ENCODE assay signal across 27 mouse cellular contexts in the genomic region with DNA sequence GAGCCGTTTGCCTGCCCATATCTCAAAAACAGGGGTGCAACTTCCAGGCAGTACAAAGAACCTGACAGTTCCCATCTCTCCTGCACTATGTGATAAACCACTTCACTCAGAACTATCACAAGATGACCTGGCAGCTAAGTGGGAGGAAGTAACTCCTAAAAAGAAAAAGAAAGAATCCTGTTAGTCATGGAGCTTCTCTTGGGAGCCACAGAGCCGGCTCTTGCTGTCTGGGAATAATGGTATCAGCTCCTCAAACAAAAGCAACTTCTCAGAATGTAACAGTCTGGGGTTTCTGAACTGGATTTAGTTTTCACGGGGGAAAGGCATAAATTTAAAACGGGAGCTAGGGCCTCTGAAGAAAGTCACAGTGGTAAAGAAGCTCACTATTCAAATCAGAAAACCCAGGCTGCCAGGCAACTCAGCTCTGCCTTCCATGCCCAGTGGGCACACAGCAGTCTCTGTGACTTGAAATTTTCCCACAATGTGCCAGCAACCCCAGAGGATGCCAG. TPM values are rescaled to one million over a fixed set of nuclear protein-coding genes. Genes with fewer than 3 reads are reported as not detected.
DNase-seq lines count a peak whose midpoint lies in the region; ATAC-seq and TF ChIP-seq lines count a peak whose summit lies in the region.
"Had no signal": no experiment of that assay in that cellular context is flagged by ENCODE, and none has a peak within 500 bp of the region (broad histone marks: within the 10 kb centered on the region; RNA-seq: fewer than 3 reads in every experiment).

No protein-coding gene starts in this region.

- H3K27ac ChIP-seq in hindbrain, postnatal 0 days, result peak overlapping the region; percentile 48; the same call in 1 of the 2 replicates
- H3K27ac ChIP-seq in hindbrain, embryonic 14.5 days, result no peak overlapping the region; the same call in 1 of the 2 replicates
- H3K27ac ChIP-seq in midbrain, embryonic 11.5 days (ENCODE audit: low read depth, low read length), result peak overlapping the region; percentile 48
- no peak overlapping the region; the same call in 1 of the 2 replicates for H3K27ac ChIP-seq in midbrain, postnatal 0 days (ENCODE audit: low read depth, low read length)
- H3K27ac ChIP-seq in intestine, embryonic 15.5 days, result no peak overlapping the region
- H3K27ac ChIP-seq: embryonic facial prominence, embryonic 10.5 days; forebrain, embryonic 15.5 days; kidney, embryonic 15.5 days; left cerebral cortex, adult 2 months; limb, embryonic 10.5 days; liver, embryonic 15.5 days; macrophage; stomach, embryonic 15.5 days had no signal

- no peaks in the 10 kb centered on the region for H3K9me3 ChIP-seq in hindbrain, postnatal 0 days (ENCODE audit: low read length)
- H3K9me3 ChIP-seq in hindbrain, embryonic 14.5 days (ENCODE audit: control insufficient read depth, low read length), result no peaks in the 10 kb centered on the region
- no peaks in the 10 kb centered on the region for H3K9me3 ChIP-seq in midbrain, embryonic 11.5 days (ENCODE audit: control insufficient read depth, low read length)
- H3K9me3 ChIP-seq in midbrain, postnatal 0 days (ENCODE audit: low read length), result no peaks in the 10 kb centered on the region
- no peaks in the 10 kb centered on the region for H3K9me3 ChIP-seq in intestine, embryonic 15.5 days
- H3K9me3 ChIP-seq: embryonic facial prominence, embryonic 10.5 days; forebrain, embryonic 15.5 days; G1E; kidney, embryonic 15.5 days; limb, embryonic 10.5 days; liver, embryonic 15.5 days; stomach, embryonic 15.5 days had no signal

- TF ChIP-seq POLR2A in brain, embryonic 14.5 days (IDR thresholded peaks at IDR 0.05; ENCODE audit: borderline replicate concordance, extremely low read depth, insufficient read depth, insufficient read length, poor library complexity, severe bottlenecking), result no peak

- no peaks in the 10 kb centered on the region for H3K36me3 ChIP-seq in hindbrain, postnatal 0 days (ENCODE audit: insufficient read depth, low read length)
- H3K36me3 ChIP-seq in hindbrain, embryonic 14.5 days (replicated peaks; ENCODE audit: control insufficient read depth, insufficient read depth), result no peaks in the 10 kb centered on the region
- H3K36me3 ChIP-seq in midbrain, embryonic 11.5 days (ENCODE audit: control insufficient read depth, insufficient read depth, low read length), result no peaks in the 10 kb centered on the region
- no peaks in the 10 kb centered on the region for H3K36me3 ChIP-seq in midbrain, postnatal 0 days (ENCODE audit: insufficient read depth, low read length)
- H3K36me3 ChIP-seq in intestine, embryonic 15.5 days, result no peaks in the 10 kb centered on the region
- H3K36me3 ChIP-seq: embryonic facial prominence, embryonic 10.5 days; forebrain, embryonic 15.5 days; G1E; kidney, embryonic 15.5 days; limb, embryonic 10.5 days; liver, embryonic 15.5 days; stomach, embryonic 15.5 days had no signal

- no peak for TF ChIP-seq CTCF in hindbrain, postnatal 0 days (IDR thresholded peaks at IDR 0.05; ENCODE audit: low read depth)
- no peak for TF ChIP-seq CTCF in brain, embryonic 14.5 days (IDR thresholded peaks at IDR 0.05; ENCODE audit: borderline replicate concordance, extremely low read depth, insufficient read depth, insufficient read length)
- TF ChIP-seq CTCF in midbrain, postnatal 0 days (IDR thresholded peaks at IDR 0.05), result no peak

- WGBS in hindbrain, postnatal 0 days, result 16% methylated on average over 4 of the region's 4 CpGs
- 40% methylated on average over 4 of the region's 4 CpGs for WGBS in hindbrain, embryonic 14.5 days
- WGBS in midbrain, embryonic 11.5 days, result 22% methylated on average over 4 of the region's 4 CpGs
- WGBS in midbrain, postnatal 0 days, result 6% methylated on average over 4 of the region's 4 CpGs
- WGBS in intestine, embryonic 15.5 days, result 51% methylated on average over 4 of the region's 4 CpGs

- no peak overlapping the region for H3K4me3 ChIP-seq in hindbrain, postnatal 0 days (ENCODE audit: low read length)
- H3K4me3 ChIP-seq in hindbrain, embryonic 14.5 days (replicated peaks; ENCODE audit: low read length), result no peak overlapping the region
- no peak overlapping the region for H3K4me3 ChIP-seq in midbrain, embryonic 11.5 days (ENCODE audit: low read depth, low read length)
- no peak overlapping the region for H3K4me3 ChIP-seq in midbrain, postnatal 0 days (ENCODE audit: low read depth, low read length)
- no peak overlapping the region for H3K4me3 ChIP-seq in intestine, embryonic 15.5 days (replicated peaks)
- H3K4me3 ChIP-seq: embryonic facial prominence, embryonic 10.5 days; forebrain, embryonic 15.5 days; kidney, embryonic 15.5 days; left cerebral cortex, adult 2 months; limb, embryonic 10.5 days; liver, embryonic 15.5 days; stomach, embryonic 15.5 days had no signal

- DNase-seq in hindbrain, postnatal 0 days (ENCODE audit: low spot score), result peak; percentile 13
- no peak for DNase-seq in hindbrain, embryonic 14.5 days (ENCODE audit: low spot score)
- peak; percentile 57 for DNase-seq in brain, embryonic 14.5 days (ENCODE audit: low read depth)
- DNase-seq in midbrain, embryonic 11.5 days (ENCODE audit: low spot score, missing footprints), result peak; percentile 89
- peak; percentile 39 for DNase-seq in midbrain, postnatal 0 days (ENCODE audit: low spot score)
- no peak for DNase-seq in layer of hippocampus, postnatal 25 days (ENCODE audit: extremely low spot score in 1 of 2, low spot score in 1 of 2)
- DNase-seq: adrenal gland, postnatal 10 days; B cell, adult 2 months; cerebellum, adult 9-10 months; kidney, postnatal 36 days; layer of hippocampus, adult 9-11 months; liver had no signal

- H3K4me2 ChIP-seq in hindbrain, postnatal 0 days (ENCODE audit: low read depth, low read length), result no peak overlapping the region
- no peak overlapping the region for H3K4me2 ChIP-seq in hindbrain, embryonic 14.5 days (replicated peaks)
- no peak overlapping the region for H3K4me2 ChIP-seq in midbrain, embryonic 11.5 days
- no peak overlapping the region for H3K4me2 ChIP-seq in midbrain, postnatal 0 days (ENCODE audit: low read depth, low read length, poor library complexity, severe bottlenecking)
- no peak overlapping the region for H3K4me2 ChIP-seq in intestine, embryonic 15.5 days (replicated peaks)
- H3K4me2 ChIP-seq: forebrain, embryonic 15.5 days; heart, embryonic 11.5 days; kidney, embryonic 15.5 days; liver, embryonic 15.5 days; stomach, embryonic 15.5 days had no signal

- peak; percentile 59; the same call in 1 of the 2 replicates for ATAC-seq in hindbrain, postnatal 0 days
- ATAC-seq in hindbrain, embryonic 14.5 days (ENCODE audit: low FRiP score), result no peak; the same call in 1 of the 2 replicates
- peak; percentile 79 for ATAC-seq in midbrain, embryonic 11.5 days (ENCODE audit: low FRiP score)
- ATAC-seq in midbrain, postnatal 0 days (ENCODE audit: low FRiP score), result 0 out of 2 replicates have a peak, but pooled peaks have one; percentile 20
- no peak for ATAC-seq in intestine, embryonic 15.5 days
- ATAC-seq: activated CD4-positive, CD25-positive, alpha-beta regulatory T cell, adult 4 months; forebrain, embryonic 15.5 days; intestine, postnatal 0 days; lung, postnatal 0 days had no signal

- H3K27me3 ChIP-seq in hindbrain, postnatal 0 days (ENCODE audit: insufficient read depth, low read length), result no peaks in the 10 kb centered on the region
- no peaks in the 10 kb centered on the region for H3K27me3 ChIP-seq in hindbrain, embryonic 14.5 days (ENCODE audit: control insufficient read depth, insufficient read depth, low read length)
- H3K27me3 ChIP-seq in midbrain, embryonic 11.5 days (ENCODE audit: control insufficient read depth, insufficient read depth, low read length), result no peaks in the 10 kb centered on the region
- no peaks in the 10 kb centered on the region for H3K27me3 ChIP-seq in midbrain, postnatal 0 days (ENCODE audit: insufficient read depth, low read length)
- H3K27me3 ChIP-seq in intestine, embryonic 15.5 days (replicated peaks), result no peaks in the 10 kb centered on the region
- H3K27me3 ChIP-seq: CH12.LX; forebrain, embryonic 15.5 days; kidney, embryonic 15.5 days; liver, embryonic 15.5 days; stomach, embryonic 15.5 days had no signal

- no peaks in the 10 kb centered on the region for H3K4me1 ChIP-seq in hindbrain, postnatal 0 days (ENCODE audit: insufficient read depth, low read length)
- H3K4me1 ChIP-seq in hindbrain, embryonic 14.5 days (replicated peaks; ENCODE audit: control insufficient read depth, insufficient read depth, low read length), result no peaks in the 10 kb centered on the region
- 0 out of 2 replicates have a peak, but pooled peaks cover 4% of the 10 kb centered on the region for H3K4me1 ChIP-seq in midbrain, embryonic 11.5 days (ENCODE audit: control insufficient read depth, insufficient read depth, low read length)
- H3K4me1 ChIP-seq in midbrain, postnatal 0 days (ENCODE audit: insufficient read depth, low read length), result 0 out of 2 replicates have a peak, but pooled peaks cover 3% of the 10 kb centered on the region
- H3K4me1 ChIP-seq in intestine, embryonic 15.5 days (replicated peaks), result no peaks in the 10 kb centered on the region
- H3K4me1 ChIP-seq: embryonic facial prominence, embryonic 10.5 days; forebrain, embryonic 15.5 days; kidney, embryonic 15.5 days; limb, embryonic 10.5 days; liver, embryonic 15.5 days; stomach, embryonic 15.5 days had no signal

- H3K9ac ChIP-seq in hindbrain, postnatal 0 days (replicated peaks; ENCODE audit: low read length), result no peak overlapping the region
- H3K9ac ChIP-seq in hindbrain, embryonic 14.5 days, result no peak overlapping the region
- no peak overlapping the region for H3K9ac ChIP-seq in midbrain, embryonic 11.5 days (ENCODE audit: low read length)
- H3K9ac ChIP-seq in midbrain, postnatal 0 days (replicated peaks; ENCODE audit: low read length, poor library complexity, severe bottlenecking), result no peak overlapping the region
- no peak overlapping the region for H3K9ac ChIP-seq in intestine, embryonic 15.5 days
- H3K9ac ChIP-seq: forebrain, embryonic 15.5 days; kidney, embryonic 15.5 days; liver, embryonic 15.5 days; stomach, embryonic 15.5 days had no signal

RNA-seq across cellular contexts. Expression of a gene that starts 43.9 kb away (rescaled TPM):
- total RNA-seq in hindbrain, postnatal 0 days (2014; rRNA removed), result 45.6 and 50.3 TPM in 2 replicates
- polyA plus RNA-seq in hindbrain, postnatal 0 days (2015; fragmentation: Nextera tagmentation; extraction: Ambion mirVana), result 12.1 and 12.4 TPM in 2 replicates
- polyA plus RNA-seq in hindbrain, embryonic 14.5 days (2014; fragmentation: Nextera tagmentation; extraction: Ambion mirVana), result 40.8 and 47.6 TPM in 2 replicates
- 21.3 and 33.8 TPM in 2 replicates for polyA plus RNA-seq in brain, embryonic 14.5 days (2012; rRNA removed)
- polyA plus RNA-seq in midbrain, embryonic 11.5 days (2014; fragmentation: Nextera tagmentation; extraction: Ambion mirVana), result 59.7 and 71.4 TPM in 2 replicates
- 45.1 and 52.9 TPM in 2 replicates for total RNA-seq in midbrain, postnatal 0 days (2014; rRNA removed)
- 10.3 and 11.8 TPM in 2 replicates for polyA plus RNA-seq in midbrain, postnatal 0 days (2015; fragmentation: Nextera tagmentation; extraction: Ambion mirVana)
- total RNA-seq in layer of hippocampus, postnatal 25 days (2021), result 10 to 100 TPM; 48.8 to 51.7 TPM
- 24.5 and 26.1 TPM in 2 replicates for polyA plus RNA-seq in intestine, embryonic 15.5 days (2015; fragmentation: Nextera tagmentation; extraction: Ambion mirVana)

Comparison
In these comparisons a context has a peak if more than half of its experiments do, and no peak if none do; other contexts are left out.
1. ATAC-seq: peak in hindbrain, postnatal 0 days (single experiment), midbrain, embryonic 11.5 days (single experiment) and midbrain, postnatal 0 days (single experiment); none in hindbrain, embryonic 14.5 days (single experiment) and intestine, embryonic 15.5 days (single experiment).
2. DNase-seq: peak in hindbrain, postnatal 0 days (single experiment), brain, embryonic 14.5 days (single experiment), midbrain, embryonic 11.5 days (single experiment) and midbrain, postnatal 0 days (single experiment); none in hindbrain, embryonic 14.5 days (single experiment) and layer of hippocampus, postnatal 25 days (0 of 2).
3. H3K27ac ChIP-seq: peak in hindbrain, postnatal 0 days (single experiment) and midbrain, embryonic 11.5 days (single experiment); none in hindbrain, embryonic 14.5 days (single experiment), midbrain, postnatal 0 days (single experiment) and intestine, embryonic 15.5 days (single experiment).